Mouse (Mus musculus): Measurements from ENCODE around the gene Bpifc. TPM values are rescaled to one million over a fixed set of nuclear protein-coding genes. Genes with fewer than 3 reads are reported as not detected.
"Not testable (repeated sequence)": the region's sequence is repeated elsewhere in the genome, so short reads cannot be mapped to it uniquely, and the experiment has no call there.

Bpifc gene
- polyA plus RNA-seq, 1 experiment from 2014 or later = not detected

GRCm38 (mm10) chr10:86044066-86044465 is 32.4 kb upstream of the Bpifc start:
- H3K27me3 ChIP-seq (replicated peaks; ENCODE audit: control insufficient read depth, insufficient read depth, low read length) = no peaks in the 10 kb centered on the region

DNA sequence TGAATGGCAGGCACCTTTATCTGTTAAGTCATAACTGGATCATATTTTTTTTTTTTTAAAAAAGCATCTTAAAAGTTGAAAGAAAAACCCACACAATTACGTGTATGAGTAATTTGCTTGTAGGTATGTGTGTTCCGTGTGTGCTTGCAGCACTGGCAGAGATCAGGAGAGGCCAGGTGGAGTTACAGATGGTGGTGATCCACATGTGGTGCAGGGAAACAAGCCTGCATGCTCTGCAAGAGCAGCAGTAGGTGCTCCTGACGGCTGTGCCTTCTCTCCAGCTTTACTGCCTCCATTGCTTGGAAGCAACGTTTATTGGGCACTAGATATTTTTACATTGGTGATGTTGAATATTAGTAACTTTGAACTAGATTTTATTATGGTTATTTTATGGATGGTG is 32.0 kb upstream of the Bpifc start:
- no peaks in the 10 kb centered on the region for H3K9me3 ChIP-seq (ENCODE audit: control insufficient read depth, low read length)
- no peaks in the 10 kb centered on the region for H3K4me1 ChIP-seq (ENCODE audit: control insufficient read depth, insufficient read depth, low read length)
- H3K4me2 ChIP-seq (ENCODE audit: low read depth, low read length) = no peak overlapping the region
- ATAC-seq = no peak
- H3K4me3 ChIP-seq (ENCODE audit: low read length) = no peak overlapping the region
- H3K27me3 ChIP-seq (replicated peaks; ENCODE audit: control insufficient read depth, insufficient read depth, low read length) = no peaks in the 10 kb centered on the region
- no peak overlapping the region for H3K27ac ChIP-seq (ENCODE audit: low read length)
- H3K9ac ChIP-seq (ENCODE audit: low read depth, low read length) = no peak overlapping the region
- 86% methylated on average over 4 of the region's 4 CpGs for WGBS
- H3K36me3 ChIP-seq (ENCODE audit: control insufficient read depth, insufficient read depth, low read length) = 0 out of 2 replicates have a peak, but pooled peaks cover 2% of the 10 kb centered on the region

More at GRCm38 (mm10) chr10:86044066-86044465, 32.4 kb upstream of the Bpifc start:
- WGBS = 88% methylated on average over 8 of the region's 8 CpGs
- Histone ChIP-seq H3K27ac (ENCODE audit: low read length) (no peak overlapping the region), H3K4me3 (ENCODE audit: low read length) (no peak overlapping the region), H3K9ac (ENCODE audit: low read depth, low read length) (no peak overlapping the region), H3K4me1 (ENCODE audit: control insufficient read depth, insufficient read depth, low read length) (no peaks in the 10 kb centered on the region), H3K9me3 (ENCODE audit: control insufficient read depth, low read length) (no peaks in the 10 kb centered on the region), H3K36me3 (ENCODE audit: control insufficient read depth, insufficient read depth, low read length) (0 out of 2 replicates have a peak, but pooled peaks cover 2% of the 10 kb centered on the region), H3K4me2 (ENCODE audit: low read depth, low read length) (no peak overlapping the region)
- no peak for ATAC-seq

DNA sequence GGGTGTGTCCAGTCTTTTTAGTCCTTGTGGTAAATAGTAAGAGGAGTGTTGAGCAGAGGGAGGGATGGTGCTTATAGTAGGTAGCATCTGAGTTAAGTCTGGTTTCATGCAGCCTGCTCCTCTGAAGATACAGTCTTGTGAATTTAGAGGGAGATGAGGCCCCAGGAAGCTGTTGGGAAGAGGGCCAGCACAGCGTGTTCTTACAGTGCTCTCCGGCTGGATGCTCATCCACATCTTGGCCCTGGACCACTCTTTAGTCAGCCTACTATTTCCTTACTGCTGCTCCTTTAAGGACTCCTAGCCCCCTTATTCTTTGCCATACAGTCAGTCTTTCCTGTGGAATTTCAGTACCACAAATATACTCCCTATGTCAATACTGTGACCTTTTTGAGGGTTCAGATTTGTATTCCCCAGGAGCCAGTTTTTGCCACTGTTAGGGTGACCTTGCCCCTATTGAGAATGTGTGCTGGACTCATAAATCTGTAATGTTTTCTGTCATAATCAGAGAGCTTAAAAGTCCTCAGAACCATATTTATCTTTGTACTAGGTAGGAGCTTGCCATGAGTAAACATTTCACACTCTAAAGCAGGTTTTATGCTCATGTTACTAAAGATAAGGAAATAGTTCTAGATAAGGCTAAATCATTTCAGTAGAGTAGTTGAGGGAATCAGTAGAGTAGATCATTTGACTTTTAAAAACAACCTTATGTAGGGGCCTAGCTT is 22.5 kb upstream of the Bpifc start:
- peak; percentile 42 for ATAC-seq
- WGBS = 46% methylated on average over 2 of the region's 2 CpGs
- no peaks in the 10 kb centered on the region for H3K27me3 ChIP-seq (replicated peaks; ENCODE audit: control insufficient read depth, insufficient read depth, low read length)
- 0 out of 2 replicates have a peak, but pooled peaks cover 2% of the 10 kb centered on the region for H3K36me3 ChIP-seq (ENCODE audit: control insufficient read depth, insufficient read depth, low read length)
- H3K9me3 ChIP-seq (ENCODE audit: control insufficient read depth, low read length) = no peaks in the 10 kb centered on the region
- H3K4me1 ChIP-seq (ENCODE audit: control insufficient read depth, insufficient read depth, low read length) = peaks cover 5% of the 10 kb centered on the region; the same call in 1 of the 2 replicates
- H3K27ac ChIP-seq (ENCODE audit: low read length) = no peak overlapping the region
- H3K4me2 ChIP-seq (ENCODE audit: low read depth, low read length) = no peak overlapping the region
- no peak overlapping the region for H3K9ac ChIP-seq (ENCODE audit: low read depth, low read length)
- H3K4me3 ChIP-seq (ENCODE audit: low read length) = no peak overlapping the region

DNA sequence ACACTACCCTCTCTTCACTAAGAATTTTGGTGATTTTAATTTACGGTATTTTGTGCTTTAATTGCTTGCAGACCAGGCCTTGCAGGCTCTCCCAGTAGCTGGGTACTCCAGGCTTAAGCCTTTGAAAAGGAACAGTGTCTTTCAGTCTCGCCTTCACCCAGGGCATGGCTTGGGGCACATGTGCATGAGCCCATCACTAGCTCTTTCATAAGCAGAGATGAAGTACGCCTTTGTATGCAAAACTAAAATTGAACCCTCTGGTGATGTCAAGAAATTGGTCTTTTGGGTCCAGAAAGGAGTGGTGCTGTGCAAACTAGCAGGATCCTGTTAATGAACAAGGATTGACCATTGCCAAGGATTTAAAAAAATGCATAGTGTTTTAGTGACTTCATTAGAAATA is 20.8 kb upstream of the Bpifc start:
- WGBS = 84% methylated on average over 3 of the region's 3 CpGs
- Histone ChIP-seq H3K4me1 (ENCODE audit: control insufficient read depth, insufficient read depth, low read length) (peaks cover 5% of the 10 kb centered on the region; the same call in 1 of the 2 replicates), H3K9ac (ENCODE audit: low read depth, low read length) (no peak overlapping the region), H3K9me3 (ENCODE audit: control insufficient read depth, low read length) (no peaks in the 10 kb centered on the region), H3K4me2 (ENCODE audit: low read depth, low read length) (no peak overlapping the region), H3K27ac (ENCODE audit: low read length) (no peak overlapping the region), H3K36me3 (ENCODE audit: control insufficient read depth, insufficient read depth, low read length) (peaks cover 5% of the 10 kb centered on the region; the same call in 1 of the 2 replicates), H3K4me3 (ENCODE audit: low read length) (no peak overlapping the region), H3K27me3 (replicated peaks; ENCODE audit: control insufficient read depth, insufficient read depth, low read length) (no peaks in the 10 kb centered on the region)
- no peak for ATAC-seq

DNA sequence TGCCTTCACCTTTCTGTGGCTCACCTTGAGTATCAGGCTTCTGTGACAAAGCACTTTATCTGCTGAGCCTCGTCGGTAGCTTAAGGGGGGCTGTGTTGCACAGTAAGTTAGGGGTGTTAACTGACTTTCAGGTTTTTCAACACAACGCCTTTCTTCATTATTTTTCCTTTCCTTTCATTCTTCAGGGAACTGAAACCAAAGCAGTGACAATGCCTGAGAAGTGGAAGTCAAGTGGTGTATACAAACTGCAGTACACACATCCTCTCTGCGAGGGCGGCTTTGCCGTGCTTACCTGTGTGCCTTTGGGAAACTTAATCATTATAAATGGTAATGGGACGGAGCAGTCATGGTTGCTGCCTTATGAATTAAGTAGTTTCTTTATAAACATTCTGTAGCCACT is 19.0 kb upstream of the Bpifc start:
- no peaks in the 10 kb centered on the region for H3K9me3 ChIP-seq (ENCODE audit: control insufficient read depth, low read length)
- peaks cover 5% of the 10 kb centered on the region; the same call in 1 of the 2 replicates for H3K36me3 ChIP-seq (ENCODE audit: control insufficient read depth, insufficient read depth, low read length)
- 83% methylated on average over 7 of the region's 7 CpGs for WGBS
- H3K4me2 ChIP-seq (ENCODE audit: low read depth, low read length) = no peak overlapping the region
- H3K4me3 ChIP-seq (ENCODE audit: low read length) = no peak overlapping the region
- ATAC-seq = no peak
- peaks cover 5% of the 10 kb centered on the region; the same call in 1 of the 2 replicates for H3K4me1 ChIP-seq (ENCODE audit: control insufficient read depth, insufficient read depth, low read length)
- no peak overlapping the region for H3K27ac ChIP-seq (ENCODE audit: low read length)
- no peaks in the 10 kb centered on the region for H3K27me3 ChIP-seq (replicated peaks; ENCODE audit: control insufficient read depth, insufficient read depth, low read length)
- no peak overlapping the region for H3K9ac ChIP-seq (ENCODE audit: low read depth, low read length)

GRCm38 (mm10) chr10:86026807-86027206 is 15.1 kb upstream of the Bpifc start:
- ATAC-seq; H3K9me3 ChIP-seq (ENCODE audit: control insufficient read depth, low read length); H3K4me3 ChIP-seq (ENCODE audit: low read length); H3K4me2 ChIP-seq (ENCODE audit: low read depth, low read length); H3K27ac ChIP-seq (ENCODE audit: low read length); H3K9ac ChIP-seq (ENCODE audit: low read depth, low read length); H3K4me1 ChIP-seq (ENCODE audit: control insufficient read depth, insufficient read depth, low read length); H3K36me3 ChIP-seq (ENCODE audit: control insufficient read depth, insufficient read depth, low read length); H3K27me3 ChIP-seq (replicated peaks; ENCODE audit: control insufficient read depth, insufficient read depth, low read length): not testable (repeated sequence)
- WGBS = 95% methylated on average over 1 of the region's 1 CpGs

DNA sequence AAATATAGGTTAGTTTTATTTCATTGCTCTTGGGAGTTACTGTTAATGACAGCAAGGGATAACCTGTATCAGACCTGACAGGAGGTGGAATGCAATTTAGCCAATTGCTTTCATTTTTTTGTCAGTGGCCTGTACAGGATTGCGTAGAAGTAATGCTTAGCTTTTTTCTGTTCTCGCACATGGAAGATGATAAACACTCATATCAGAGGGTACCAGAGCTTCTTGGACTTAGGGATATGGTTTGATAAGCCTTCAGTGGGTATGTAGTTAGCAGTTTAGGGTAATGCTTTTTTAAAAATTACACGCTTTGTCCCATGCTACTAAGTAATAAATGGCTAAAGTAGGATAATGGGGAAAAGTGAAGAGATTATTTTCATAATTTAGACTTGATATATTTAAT is 14.7 kb upstream of the Bpifc start:
- Histone ChIP-seq H3K4me3 (ENCODE audit: low read length) (no peak overlapping the region), H3K4me2 (ENCODE audit: low read depth, low read length) (no peak overlapping the region), H3K36me3 (ENCODE audit: control insufficient read depth, insufficient read depth, low read length) (peaks cover 5% of the 10 kb centered on the region; the same call in 1 of the 2 replicates), H3K9ac (ENCODE audit: low read depth, low read length) (no peak overlapping the region), H3K27me3 (replicated peaks; ENCODE audit: control insufficient read depth, insufficient read depth, low read length) (no peaks in the 10 kb centered on the region), H3K9me3 (ENCODE audit: control insufficient read depth, low read length) (no peaks in the 10 kb centered on the region), H3K27ac (ENCODE audit: low read length) (no peak overlapping the region), H3K4me1 (ENCODE audit: control insufficient read depth, insufficient read depth, low read length) (peaks cover 3% of the 10 kb centered on the region)
- no peak for ATAC-seq
- WGBS = 97% methylated on average over 3 of the region's 3 CpGs

GRCm38 (mm10) chr10:86025906-86026305 is 14.2 kb upstream of the Bpifc start:
- no peak overlapping the region for H3K9ac ChIP-seq (ENCODE audit: low read depth, low read length)
- no peaks in the 10 kb centered on the region for H3K27me3 ChIP-seq (replicated peaks; ENCODE audit: control insufficient read depth, insufficient read depth, low read length)
- no peak for ATAC-seq
- peaks cover 3% of the 10 kb centered on the region for H3K4me1 ChIP-seq (ENCODE audit: control insufficient read depth, insufficient read depth, low read length)
- H3K4me2 ChIP-seq (ENCODE audit: low read depth, low read length) = no peak overlapping the region
- H3K36me3 ChIP-seq (ENCODE audit: control insufficient read depth, insufficient read depth, low read length) = peaks cover 5% of the 10 kb centered on the region; the same call in 1 of the 2 replicates
- no peak overlapping the region for H3K4me3 ChIP-seq (ENCODE audit: low read length)
- H3K9me3 ChIP-seq (ENCODE audit: control insufficient read depth, low read length) = no peaks in the 10 kb centered on the region
- WGBS = 84% methylated on average over 2 of the region's 2 CpGs
- H3K27ac ChIP-seq (ENCODE audit: low read length) = no peak overlapping the region

- Histone ChIP-seq H3K4me3 (ENCODE audit: low read length) (peak overlapping the region; percentile 69), H3K27ac (ENCODE audit: low read length) (no peak overlapping the region), H3K9me3 (ENCODE audit: control insufficient read depth, low read length) (no peaks in the 10 kb centered on the region), H3K4me1 (ENCODE audit: control insufficient read depth, insufficient read depth, low read length) (peaks cover 3% of the 10 kb centered on the region), H3K4me2 (ENCODE audit: low read depth, low read length) (peak overlapping the region; percentile 57), H3K36me3 (ENCODE audit: control insufficient read depth, insufficient read depth, low read length) (no peaks in the 10 kb centered on the region), H3K9ac (ENCODE audit: low read depth, low read length) (no peak overlapping the region), H3K27me3 (replicated peaks; ENCODE audit: control insufficient read depth, insufficient read depth, low read length) (no peaks in the 10 kb centered on the region)
- ATAC-seq = no peak
These were observed 11.5 kb upstream of the Bpifc start for GRCm38 (mm10) chr10:86023149-86023548.

DNA sequence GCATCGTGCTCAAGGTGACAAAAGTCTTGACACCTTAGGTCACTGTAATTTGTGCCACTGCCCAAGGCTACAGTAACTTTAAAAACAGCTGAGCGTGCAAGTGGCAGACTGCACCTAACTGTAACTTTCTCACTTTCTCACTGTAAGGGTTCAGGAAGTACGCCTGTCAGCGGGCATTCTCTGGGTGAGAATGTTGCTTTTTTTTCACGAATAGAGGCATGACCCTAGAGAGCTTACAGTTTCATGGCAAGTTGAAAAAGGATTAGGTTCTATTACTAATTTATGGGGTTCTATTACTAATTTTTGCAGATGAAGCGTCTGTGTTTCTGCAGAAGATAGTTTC is 10.8 kb upstream of the Bpifc start:
- peak; percentile 30 for ATAC-seq

More for the DNA sequence above, 10.8 kb upstream of the Bpifc start:
- Histone ChIP-seq H3K4me1 (ENCODE audit: control insufficient read depth, insufficient read depth, low read length) (peaks cover 3% of the 10 kb centered on the region), H3K4me3 (ENCODE audit: low read length) (peak overlapping the region; percentile 69), H3K9ac (ENCODE audit: low read depth, low read length) (peak overlapping the region; percentile 83), H3K9me3 (ENCODE audit: control insufficient read depth, low read length) (no peaks in the 10 kb centered on the region), H3K36me3 (ENCODE audit: control insufficient read depth, insufficient read depth, low read length) (no peaks in the 10 kb centered on the region), H3K4me2 (ENCODE audit: low read depth, low read length) (peak overlapping the region; percentile 57), H3K27me3 (replicated peaks; ENCODE audit: control insufficient read depth, insufficient read depth, low read length) (no peaks in the 10 kb centered on the region), H3K27ac (ENCODE audit: low read length) (peak overlapping the region; percentile 96)
- WGBS = 6% methylated on average over 6 of the region's 6 CpGs
